Mouse (Mus musculus) CD8-positive naive resting alpha-beta T cell, adult 2 months (primary cell): ENCODE data around the gene Tpst2.
"Not testable (repeated sequence)": the region's sequence is repeated elsewhere in the genome, so short reads cannot be mapped to it uniquely, and the experiment has no call there.

ENCODE experiments used
- DNase-seq, 2 experiments: peaks; one replicate each; pipeline ENCODE4 v3.0.0; 2022; ENCODE audit warnings: low read depth in 2 of 2, low spot score in 2 of 2

Tpst2 gene

GRCm38 (mm10) chr5:112295564-112295963, 19.1 kb downstream of the Tpst2 start:
- no peak for DNase-seq

- no peak for DNase-seq
These were observed 20.1 kb downstream of the Tpst2 start for GRCm38 (mm10) chr5:112296404-112297181.

GRCm38 (mm10) chr5:112297257-112297656, 20.8 kb downstream of the Tpst2 start:
- peak; percentile 69 to 75 for DNase-seq

GRCm38 (mm10) chr5:112298226-112298988, 21.9 kb downstream of the Tpst2 start:
- DNase-seq = no peak

GRCm38 (mm10) chr5:112299399-112299798, 22.9 kb downstream of the Tpst2 start:
- no peak for DNase-seq

- no peak for DNase-seq
These were observed 23.6 kb downstream of the Tpst2 start for GRCm38 (mm10) chr5:112300112-112300511.

- DNase-seq = no peak
These were observed 24.3 kb downstream of the Tpst2 start for GRCm38 (mm10) chr5:112300721-112301308.

GRCm38 (mm10) chr5:112301694-112302093, 25.2 kb downstream of the Tpst2 start:
- DNase-seq = peak in 1 of 2 experiments; percentile 58

- DNase-seq = no peak
These were observed 25.8 kb downstream of the Tpst2 start for GRCm38 (mm10) chr5:112302310-112302709.

GRCm38 (mm10) chr5:112305842-112306241, 29.4 kb downstream of the Tpst2 start:
- DNase-seq = no peak

- DNase-seq = no peak
These were observed 36.9 kb downstream of the Tpst2 start for GRCm38 (mm10) chr5:112313222-112313885.

GRCm38 (mm10) chr5:112316468-112316867, 40.0 kb downstream of the Tpst2 start:
- no peak for DNase-seq

- no peak for DNase-seq
These were observed 40.8 kb downstream of the Tpst2 start for GRCm38 (mm10) chr5:112317328-112317727.

GRCm38 (mm10) chr5:112319343-112319742, 42.9 kb downstream of the Tpst2 start:
- not testable (repeated sequence) for DNase-seq

GRCm38 (mm10) chr5:112320379-112320778, 43.9 kb downstream of the Tpst2 start:
- no peak for DNase-seq

- DNase-seq = no peak
These were observed 44.4 kb downstream of the Tpst2 start for GRCm38 (mm10) chr5:112320936-112321335.

- no peak for DNase-seq
These were observed 44.9 kb downstream of the Tpst2 start for GRCm38 (mm10) chr5:112321376-112321775.

GRCm38 (mm10) chr5:112323246-112323645, 46.8 kb downstream of the Tpst2 start:
- DNase-seq = no peak

- peak; percentile 45 to 62 for DNase-seq
These were observed 48.4 kb downstream of the Tpst2 start for GRCm38 (mm10) chr5:112324637-112325545.
